Mouse (Mus musculus) midbrain, embryonic 11.5 days (tissue): ENCODE results near the gene Klhdc2. TPM values are rescaled to one million over a fixed set of nuclear protein-coding genes. Genes with fewer than 3 reads are reported as not detected.

Experiments used
- ATAC-seq: fragments of 200-750 bp; cut with Nextera tagmentation; 2 replicates; pipeline ENCODE4 v1.8.0; 2017; ENCODE audit warnings: moderate TSS enrichment, moderate library complexity; ENCODE audit not compliant: low FRiP score
- DNase-seq: peaks from one replicate; pipeline ENCODE4 v3.0.0; 2015; ENCODE audit warnings: low spot score; ENCODE audit errors: missing footprints
- H3K27ac ChIP-seq: fragments of 300-500 bp; sonication (generic); 2 replicates; pipeline ENCODE4 v1.5.1; 2014; ENCODE audit warnings: low read depth, low read length
- H3K27me3 ChIP-seq: fragments of 300-500 bp; sonication (generic); 2 replicates; pipeline ENCODE4 v1.6.1; 2014; ENCODE audit warnings: mild to moderate bottlenecking, low read length, moderate library complexity, mixed read lengths; ENCODE audit not compliant: control insufficient read depth, insufficient read depth
- H3K36me3 ChIP-seq: fragments of 300-500 bp; sonication (generic); 2 replicates; pipeline ENCODE4 v1.6.1; 2014; ENCODE audit warnings: mild to moderate bottlenecking, low read length, moderate library complexity, mixed read lengths; ENCODE audit not compliant: control insufficient read depth, insufficient read depth
- H3K4me1 ChIP-seq: fragments of 300-500 bp; sonication (generic); 2 replicates; pipeline ENCODE4 v1.6.1; 2014; ENCODE audit warnings: low read length; ENCODE audit not compliant: control insufficient read depth, insufficient read depth
- H3K4me2 ChIP-seq: fragments of 300-500 bp; sonication (generic); 2 replicates; pipeline ENCODE4 v1.6.1; 2014; ENCODE audit warnings: mild to moderate bottlenecking, moderate library complexity
- H3K4me3 ChIP-seq: fragments of 300-500 bp; sonication (generic); 2 replicates; pipeline ENCODE4 v1.5.1; 2014; ENCODE audit warnings: low read depth, low read length
- H3K9ac ChIP-seq: fragments of 300-500 bp; sonication (generic); 2 replicates; pipeline ENCODE4 v1.6.1; 2014; ENCODE audit warnings: low read length
- H3K9me3 ChIP-seq: fragments of 300-500 bp; sonication (generic); 2 replicates; pipeline ENCODE4 v1.6.1; 2016; ENCODE audit warnings: low read length; ENCODE audit not compliant: control insufficient read depth
- WGBS: fragments of 180-500 bp; shearing (Covaris S2); extraction: QIAGEN DNeasy Blood & Tissue Kit; methylation state at CpG from one replicate; pipeline ENCODE4 v1.1.7; 2014; 5-methylcytosine and 5-hydroxymethylcytosine counted together
- polyA plus RNA-seq: library from polyadenylated mRNA; unstranded; fragments of >200 nt; fragmentation: Nextera tagmentation; extraction: Ambion mirVana; gene quantifications from 2 replicates; pipeline ENCODE4 v1.2.1, GENCODE M21; 2014

The Klhdc2 gene
- polyA plus RNA-seq, 1 experiment from 2014 or later = 272 TPM

- Histone ChIP-seq H3K27me3 (no peaks in the 10 kb centered on the region), H3K9me3 (no peaks in the 10 kb centered on the region), H3K4me1 (no peaks in the 10 kb centered on the region), H3K4me2 (no peak overlapping the region), H3K27ac (no peak overlapping the region), H3K9ac (no peak overlapping the region), H3K4me3 (no peak overlapping the region), H3K36me3 (no peaks in the 10 kb centered on the region)
- 55% methylated on average over 1 of the region's 1 CpGs for WGBS
- peak; percentile 64 for DNase-seq
- ATAC-seq = no peak
Measured at GRCm38 (mm10) chr12:69279931-69280469, 16.5 kb upstream of the Klhdc2 start.

- Histone ChIP-seq H3K4me1 (no peaks in the 10 kb centered on the region), H3K27me3 (no peaks in the 10 kb centered on the region), H3K9ac (no peak overlapping the region), H3K4me2 (no peak overlapping the region), H3K9me3 (no peaks in the 10 kb centered on the region), H3K36me3 (no peaks in the 10 kb centered on the region), H3K4me3 (no peak overlapping the region), H3K27ac (no peak overlapping the region)
- 90% methylated on average over 3 of the region's 3 CpGs for WGBS
- no peak for ATAC-seq
- no peak for DNase-seq
Measured at GRCm38 (mm10) chr12:69280915-69281314, 15.6 kb upstream of the Klhdc2 start.

- H3K9me3 ChIP-seq = no peaks in the 10 kb centered on the region
- H3K27ac ChIP-seq = no peak overlapping the region
- H3K27me3 ChIP-seq = no peaks in the 10 kb centered on the region
- ATAC-seq (no peak), DNase-seq (peak; percentile 35)
- H3K4me3 ChIP-seq = no peak overlapping the region
- no peaks in the 10 kb centered on the region for H3K4me1 ChIP-seq
- H3K9ac ChIP-seq = no peak overlapping the region
- whole genome bisulfite sequencing = 86% methylated on average over 7 of the region's 7 CpGs
- no peaks in the 10 kb centered on the region for H3K36me3 ChIP-seq
- H3K4me2 ChIP-seq = no peak overlapping the region
Measured at GRCm38 (mm10) chr12:69283146-69283545, 13.3 kb upstream of the Klhdc2 start.

GRCm38 (mm10) chr12:69287535-69287934, 8.9 kb upstream of the Klhdc2 start:
- Histone ChIP-seq H3K27me3 (no peaks in the 10 kb centered on the region), H3K9ac (no peak overlapping the region), H3K36me3 (no peaks in the 10 kb centered on the region), H3K4me3 (no peak overlapping the region), H3K27ac (no peak overlapping the region), H3K4me2 (no peak overlapping the region), H3K9me3 (no peaks in the 10 kb centered on the region), H3K4me1 (no peaks in the 10 kb centered on the region)
- ATAC-seq (no peak), DNase-seq (no peak)
- WGBS = 91% methylated on average over 8 of the region's 8 CpGs

- DNase-seq (peak; percentile 56), ATAC-seq (no peak)
- Histone ChIP-seq H3K27ac (no peak overlapping the region), H3K4me2 (no peak overlapping the region), H3K9ac (no peak overlapping the region), H3K4me1 (no peaks in the 10 kb centered on the region), H3K9me3 (no peaks in the 10 kb centered on the region), H3K36me3 (no peaks in the 10 kb centered on the region), H3K4me3 (no peak overlapping the region), H3K27me3 (no peaks in the 10 kb centered on the region)
- 82% methylated on average over 9 of the region's 9 CpGs for WGBS
Measured at GRCm38 (mm10) chr12:69288699-69289098, 7.8 kb upstream of the Klhdc2 start.

GRCm38 (mm10) chr12:69292401-69292800, 4.1 kb upstream of the Klhdc2 start:
- WGBS = 95% methylated on average over 6 of the region's 6 CpGs
- H3K4me2 ChIP-seq = no peak overlapping the region
- H3K27ac ChIP-seq = no peak overlapping the region

GRCm38 (mm10) chr12:69293815-69294214, 2.7 kb upstream of the Klhdc2 start:
- Histone ChIP-seq H3K36me3 (no peaks in the 10 kb centered on the region), H3K27ac (no peak overlapping the region), H3K4me3 (no peak overlapping the region), H3K27me3 (no peaks in the 10 kb centered on the region), H3K4me1 (peaks cover 10% of the 10 kb centered on the region; the same call in 1 of the 2 replicates), H3K4me2 (no peak overlapping the region), H3K9me3 (no peaks in the 10 kb centered on the region), H3K9ac (no peak overlapping the region)
- ATAC-seq (no peak), DNase-seq (peak; percentile 35)
- 54% methylated on average over 2 of the region's 2 CpGs for WGBS

More at GRCm38 (mm10) chr12:69292401-69292800, 4.1 kb upstream of the Klhdc2 start:
- Histone ChIP-seq H3K4me1 (peaks cover 3% of the 10 kb centered on the region; the same call in 1 of the 2 replicates), H3K4me3 (no peak overlapping the region), H3K27me3 (no peaks in the 10 kb centered on the region), H3K9me3 (no peaks in the 10 kb centered on the region), H3K9ac (no peak overlapping the region), H3K36me3 (no peaks in the 10 kb centered on the region)
- DNase-seq (peak; percentile 53), ATAC-seq (no peak)

- DNase-seq = peak; percentile 47
- no peak for ATAC-seq
Measured at GRCm38 (mm10) chr12:69294936-69295335, 1.5 kb upstream of the Klhdc2 start.

GRCm38 (mm10) chr12:69295651-69296050, 830 bp upstream of the Klhdc2 start:
- Histone ChIP-seq H3K27ac (no peak overlapping the region), H3K27me3 (no peaks in the 10 kb centered on the region), H3K9ac (peak overlapping the region; percentile 99; the same call in 1 of the 2 replicates), H3K36me3 (no peaks in the 10 kb centered on the region), H3K4me1 (peaks cover 13% of the 10 kb centered on the region; the same call in 1 of the 2 replicates), H3K4me3 (no peak overlapping the region), H3K4me2 (peak overlapping the region; percentile 79; the same call in 1 of the 2 replicates), H3K9me3 (no peaks in the 10 kb centered on the region)
- peak; percentile 83 for DNase-seq
- 78% methylated on average over 4 of the region's 4 CpGs for WGBS
- no peak for ATAC-seq

More at GRCm38 (mm10) chr12:69294936-69295335, 1.5 kb upstream of the Klhdc2 start:
- WGBS = 65% methylated on average over 2 of the region's 2 CpGs
- no peak overlapping the region for H3K27ac ChIP-seq
- H3K27me3 ChIP-seq = no peaks in the 10 kb centered on the region
- H3K9ac ChIP-seq = no peak overlapping the region
- no peak overlapping the region for H3K4me3 ChIP-seq
- peaks cover 13% of the 10 kb centered on the region; the same call in 1 of the 2 replicates for H3K4me1 ChIP-seq
- no peaks in the 10 kb centered on the region for H3K9me3 ChIP-seq
- H3K4me2 ChIP-seq = no peak overlapping the region
- no peaks in the 10 kb centered on the region for H3K36me3 ChIP-seq
